Mouse (Mus musculus): ENCODE measurements around the gene Hace1. TPM values are rescaled to one million over a fixed set of nuclear protein-coding genes. Genes with fewer than 3 reads are reported as not detected.

Hace1 gene
- polyA plus RNA-seq, 1 experiment from 2014 or later, result 30.0 TPM

- Histone ChIP-seq H3K9ac (ENCODE audit: low read depth, low read length) (no peak overlapping the region), H3K27me3 (replicated peaks; ENCODE audit: control insufficient read depth, insufficient read depth, low read length) (no peaks in the 10 kb centered on the region), H3K36me3 (ENCODE audit: control insufficient read depth, insufficient read depth, low read length) (no peaks in the 10 kb centered on the region; the same call in 1 of the 2 replicates), H3K27ac (ENCODE audit: low read depth, low read length) (no peak overlapping the region), H3K4me2 (no peak overlapping the region), H3K4me3 (ENCODE audit: low read depth, low read length) (no peak overlapping the region), H3K4me1 (replicated peaks; ENCODE audit: control insufficient read depth, insufficient read depth, low read length) (no peaks in the 10 kb centered on the region), H3K9me3 (ENCODE audit: control insufficient read depth, low read length) (no peaks in the 10 kb centered on the region)
- 89% methylated on average over 9 of the region's 9 CpGs for WGBS
- no peak for ATAC-seq (replicated peaks; ENCODE audit: low FRiP score)
- no peak for DNase-seq (ENCODE audit: low spot score)
Measured at GRCm38 (mm10) chr10:45662015-45662414, 84.4 kb downstream of the Hace1 start.

- Histone ChIP-seq H3K9ac (ENCODE audit: low read depth, low read length) (no peak overlapping the region), H3K4me2 (no peak overlapping the region), H3K27me3 (replicated peaks; ENCODE audit: control insufficient read depth, insufficient read depth, low read length) (no peaks in the 10 kb centered on the region), H3K4me3 (ENCODE audit: low read depth, low read length) (no peak overlapping the region), H3K9me3 (ENCODE audit: control insufficient read depth, low read length) (no peaks in the 10 kb centered on the region), H3K4me1 (replicated peaks; ENCODE audit: control insufficient read depth, insufficient read depth, low read length) (no peaks in the 10 kb centered on the region), H3K27ac (ENCODE audit: low read depth, low read length) (no peak overlapping the region), H3K36me3 (ENCODE audit: control insufficient read depth, insufficient read depth, low read length) (no peaks in the 10 kb centered on the region; the same call in 1 of the 2 replicates)
- ATAC-seq (replicated peaks; ENCODE audit: low FRiP score) (no peak), DNase-seq (ENCODE audit: low spot score) (no peak)
- WGBS, result 90% methylated on average over 2 of the region's 2 CpGs
Measured at GRCm38 (mm10) chr10:45668266-45668665, 90.6 kb downstream of the Hace1 start.

GRCm38 (mm10) chr10:45676796-45677195, 99.2 kb downstream of the Hace1 start:
- ATAC-seq (replicated peaks; ENCODE audit: low FRiP score) (no peak), DNase-seq (ENCODE audit: low spot score) (no peak)
- Histone ChIP-seq H3K9me3 (ENCODE audit: control insufficient read depth, low read length) (no peaks in the 10 kb centered on the region), H3K4me2 (no peak overlapping the region), H3K27ac (ENCODE audit: low read depth, low read length) (no peak overlapping the region), H3K9ac (ENCODE audit: low read depth, low read length) (no peak overlapping the region), H3K27me3 (replicated peaks; ENCODE audit: control insufficient read depth, insufficient read depth, low read length) (no peaks in the 10 kb centered on the region), H3K4me3 (ENCODE audit: low read depth, low read length) (no peak overlapping the region), H3K4me1 (replicated peaks; ENCODE audit: control insufficient read depth, insufficient read depth, low read length) (no peaks in the 10 kb centered on the region), H3K36me3 (ENCODE audit: control insufficient read depth, insufficient read depth, low read length) (no peaks in the 10 kb centered on the region; the same call in 1 of the 2 replicates)

GRCm38 (mm10) chr10:45686191-45686590, 108.6 kb downstream of the Hace1 start:
- WGBS, result 78% methylated on average over 1 of the region's 1 CpGs
- Histone ChIP-seq H3K4me2 (no peak overlapping the region), H3K4me3 (ENCODE audit: low read depth, low read length) (no peak overlapping the region), H3K9me3 (ENCODE audit: control insufficient read depth, low read length) (no peaks in the 10 kb centered on the region), H3K27ac (ENCODE audit: low read depth, low read length) (no peak overlapping the region), H3K27me3 (replicated peaks; ENCODE audit: control insufficient read depth, insufficient read depth, low read length) (no peaks in the 10 kb centered on the region), H3K4me1 (replicated peaks; ENCODE audit: control insufficient read depth, insufficient read depth, low read length) (no peaks in the 10 kb centered on the region), H3K36me3 (ENCODE audit: control insufficient read depth, insufficient read depth, low read length) (no peaks in the 10 kb centered on the region; the same call in 1 of the 2 replicates), H3K9ac (ENCODE audit: low read depth, low read length) (no peak overlapping the region)
- no peak for ATAC-seq (replicated peaks; ENCODE audit: low FRiP score)
- no peak for DNase-seq (ENCODE audit: low spot score)

GRCm38 (mm10) chr10:45694931-45695330, 117.3 kb downstream of the Hace1 start:
- Histone ChIP-seq H3K4me1 (replicated peaks; ENCODE audit: control insufficient read depth, insufficient read depth, low read length) (no peaks in the 10 kb centered on the region), H3K9ac (ENCODE audit: low read depth, low read length) (no peak overlapping the region), H3K9me3 (ENCODE audit: control insufficient read depth, low read length) (no peaks in the 10 kb centered on the region), H3K4me3 (ENCODE audit: low read depth, low read length) (no peak overlapping the region), H3K27ac (ENCODE audit: low read depth, low read length) (no peak overlapping the region), H3K27me3 (replicated peaks; ENCODE audit: control insufficient read depth, insufficient read depth, low read length) (no peaks in the 10 kb centered on the region), H3K36me3 (ENCODE audit: control insufficient read depth, insufficient read depth, low read length) (no peaks in the 10 kb centered on the region), H3K4me2 (no peak overlapping the region)
- ATAC-seq (replicated peaks; ENCODE audit: low FRiP score), result no peak
- no peak for DNase-seq (ENCODE audit: low spot score)

- Histone ChIP-seq H3K36me3 (ENCODE audit: control insufficient read depth, insufficient read depth, low read length) (no peaks in the 10 kb centered on the region), H3K9me3 (ENCODE audit: control insufficient read depth, low read length) (no peaks in the 10 kb centered on the region), H3K4me1 (replicated peaks; ENCODE audit: control insufficient read depth, insufficient read depth, low read length) (no peaks in the 10 kb centered on the region), H3K27ac (ENCODE audit: low read depth, low read length) (no peak overlapping the region), H3K4me3 (ENCODE audit: low read depth, low read length) (no peak overlapping the region), H3K9ac (ENCODE audit: low read depth, low read length) (no peak overlapping the region), H3K27me3 (replicated peaks; ENCODE audit: control insufficient read depth, insufficient read depth, low read length) (no peaks in the 10 kb centered on the region), H3K4me2 (no peak overlapping the region)
- DNase-seq (ENCODE audit: low spot score), result no peak
- 96% methylated on average over 1 of the region's 1 CpGs for WGBS
- no peak for ATAC-seq (replicated peaks; ENCODE audit: low FRiP score)
Measured at GRCm38 (mm10) chr10:45695522-45695921, 117.9 kb downstream of the Hace1 start.

GRCm38 (mm10) chr10:45698930-45699329, 121.3 kb downstream of the Hace1 start:
- Histone ChIP-seq H3K4me1 (replicated peaks; ENCODE audit: control insufficient read depth, insufficient read depth, low read length) (no peaks in the 10 kb centered on the region), H3K4me2 (no peak overlapping the region), H3K9ac (ENCODE audit: low read depth, low read length) (no peak overlapping the region), H3K36me3 (ENCODE audit: control insufficient read depth, insufficient read depth, low read length) (peaks cover 4% of the 10 kb centered on the region; the same call in 1 of the 2 replicates), H3K9me3 (ENCODE audit: control insufficient read depth, low read length) (no peaks in the 10 kb centered on the region), H3K27me3 (replicated peaks; ENCODE audit: control insufficient read depth, insufficient read depth, low read length) (no peaks in the 10 kb centered on the region), H3K27ac (ENCODE audit: low read depth, low read length) (no peak overlapping the region), H3K4me3 (ENCODE audit: low read depth, low read length) (no peak overlapping the region)
- 85% methylated on average over 3 of the region's 3 CpGs for WGBS
- DNase-seq (ENCODE audit: low spot score), result no peak
- ATAC-seq (replicated peaks; ENCODE audit: low FRiP score), result no peak

- no peak for DNase-seq (ENCODE audit: low spot score)
- Histone ChIP-seq H3K4me2 (no peak overlapping the region), H3K9me3 (ENCODE audit: control insufficient read depth, low read length) (no peaks in the 10 kb centered on the region), H3K36me3 (ENCODE audit: control insufficient read depth, insufficient read depth, low read length) (no peaks in the 10 kb centered on the region), H3K4me1 (replicated peaks; ENCODE audit: control insufficient read depth, insufficient read depth, low read length) (no peaks in the 10 kb centered on the region), H3K9ac (ENCODE audit: low read depth, low read length) (no peak overlapping the region), H3K4me3 (ENCODE audit: low read depth, low read length) (no peak overlapping the region), H3K27me3 (replicated peaks; ENCODE audit: control insufficient read depth, insufficient read depth, low read length) (no peaks in the 10 kb centered on the region), H3K27ac (ENCODE audit: low read depth, low read length) (no peak overlapping the region)
- 89% methylated on average over 2 of the region's 2 CpGs for WGBS
- no peak for ATAC-seq (replicated peaks; ENCODE audit: low FRiP score)
Measured at GRCm38 (mm10) chr10:45706849-45707248, 129.2 kb downstream of the Hace1 start.

- DNase-seq (ENCODE audit: low spot score), result no peak
- no peaks in the 10 kb centered on the region for H3K36me3 ChIP-seq (ENCODE audit: control insufficient read depth, insufficient read depth, low read length)
Measured at GRCm38 (mm10) chr10:45710848-45711247, 133.2 kb downstream of the Hace1 start.

More at GRCm38 (mm10) chr10:45710848-45711247, 133.2 kb downstream of the Hace1 start:
- Histone ChIP-seq H3K9ac (ENCODE audit: low read depth, low read length) (no peak overlapping the region), H3K4me3 (ENCODE audit: low read depth, low read length) (no peak overlapping the region), H3K9me3 (ENCODE audit: control insufficient read depth, low read length) (no peaks in the 10 kb centered on the region), H3K4me2 (no peak overlapping the region), H3K27ac (ENCODE audit: low read depth, low read length) (no peak overlapping the region), H3K27me3 (replicated peaks; ENCODE audit: control insufficient read depth, insufficient read depth, low read length) (no peaks in the 10 kb centered on the region), H3K4me1 (replicated peaks; ENCODE audit: control insufficient read depth, insufficient read depth, low read length) (no peaks in the 10 kb centered on the region)
- 97% methylated on average over 3 of the region's 3 CpGs for WGBS
- ATAC-seq (replicated peaks; ENCODE audit: low FRiP score), result no peak

Data from liver, embryonic 11.5 days (tissue).